Mouse (Mus musculus) thymus, postnatal 36 days (tissue): Measurements from ENCODE around the gene Pkn1.
A peak's percentile ranks its signal among the peaks of the same experiment; 100 is the strongest.

Experiments
- DNase-seq, 2 experiments: peaks; one replicate each; pipeline ENCODE4 v3.0.0; 2022; ENCODE audit warnings: mixed read lengths in 2 of 2

Pkn1 gene

GRCm38 (mm10) chr8:83684517-83684916 lies 14.5 kb downstream of the Pkn1 start:
- no peak for DNase-seq

- DNase-seq: no peak
Observed at GRCm38 (mm10) chr8:83681099-83681498, 17.9 kb downstream of the Pkn1 start.

DNA sequence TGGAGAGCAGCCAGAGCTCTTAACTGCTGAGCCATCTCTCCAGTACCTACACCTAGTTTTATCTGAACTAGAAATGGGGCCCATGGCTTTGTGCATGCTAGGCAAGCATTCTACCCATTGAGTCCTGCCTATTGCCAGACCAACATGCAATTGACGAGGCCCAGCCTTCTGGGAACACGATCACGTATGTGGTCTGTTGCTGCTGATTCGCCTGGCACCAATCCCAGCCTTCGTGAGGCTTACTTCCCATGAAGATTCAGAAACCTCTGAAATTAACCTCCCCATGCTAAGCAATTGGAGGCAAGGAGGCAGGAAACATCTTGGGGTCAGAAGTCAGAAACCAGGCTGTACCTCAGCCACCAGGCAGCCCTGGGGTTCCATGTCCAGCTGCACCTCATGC lies 18.4 kb downstream of the Pkn1 start:
- no peak for DNase-seq

DNA sequence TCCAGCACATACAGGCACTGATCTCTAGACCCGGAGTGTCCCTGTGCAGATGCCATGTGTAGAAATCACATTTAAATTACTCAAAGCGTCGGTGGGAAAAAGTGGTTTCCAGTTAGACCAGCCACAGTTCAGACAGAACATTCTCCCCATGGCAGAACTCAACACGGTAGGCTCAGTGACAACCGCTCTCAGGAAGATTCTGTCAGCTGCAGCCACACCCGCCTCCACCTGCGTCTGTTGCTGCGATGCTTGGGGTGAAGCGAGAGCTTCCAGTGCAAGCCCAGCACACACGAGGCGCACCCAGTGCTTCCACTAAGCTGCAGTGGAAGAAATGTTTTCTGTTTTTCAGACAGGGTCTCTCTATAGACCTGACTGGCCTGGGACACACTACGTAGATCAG lies 19.1 kb downstream of the Pkn1 start:
- DNase-seq: no peak

DNA sequence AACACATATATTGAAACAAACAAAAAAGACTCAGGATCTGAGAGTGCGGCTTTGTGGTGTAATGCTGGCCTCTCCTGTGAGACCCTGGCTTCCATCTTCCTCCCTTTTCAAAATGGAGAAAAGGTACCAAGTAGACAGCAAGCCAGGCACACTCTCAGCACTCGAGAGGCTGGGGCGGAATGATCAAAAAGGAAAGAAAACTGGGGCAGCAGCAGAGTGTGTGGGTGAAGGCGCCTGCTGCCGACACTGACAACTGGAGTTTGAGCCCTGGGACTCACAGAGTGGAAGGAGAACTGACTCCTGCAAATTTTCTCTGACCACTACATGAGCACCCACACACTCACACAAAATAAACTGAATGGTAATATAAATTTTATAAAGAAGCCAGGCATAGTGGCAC lies 24.5 kb downstream of the Pkn1 start:
- DNase-seq: no peak

DNA sequence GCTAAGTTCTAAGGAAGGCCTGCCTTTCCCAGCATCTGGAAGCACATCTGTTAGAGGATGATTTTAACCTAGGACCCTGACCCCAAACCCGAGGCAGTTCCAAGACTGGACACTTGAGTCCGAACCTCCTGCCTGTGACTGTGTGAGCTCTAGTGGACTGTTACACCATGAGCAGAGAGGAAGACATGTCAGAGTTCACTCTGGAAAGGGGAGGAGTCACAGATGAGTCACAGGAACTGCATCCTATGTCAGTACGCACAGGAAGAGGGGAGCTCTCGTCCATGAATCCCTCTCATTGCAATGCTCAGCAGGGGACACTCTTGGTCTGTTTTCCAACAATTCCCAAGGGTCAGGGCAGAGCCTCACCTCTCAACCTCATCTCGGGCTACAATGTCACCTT lies 26.0 kb downstream of the Pkn1 start:
- DNase-seq: no peak

- DNase-seq: no peak
Observed at GRCm38 (mm10) chr8:83669013-83669412, 30.0 kb downstream of the Pkn1 start.

DNA sequence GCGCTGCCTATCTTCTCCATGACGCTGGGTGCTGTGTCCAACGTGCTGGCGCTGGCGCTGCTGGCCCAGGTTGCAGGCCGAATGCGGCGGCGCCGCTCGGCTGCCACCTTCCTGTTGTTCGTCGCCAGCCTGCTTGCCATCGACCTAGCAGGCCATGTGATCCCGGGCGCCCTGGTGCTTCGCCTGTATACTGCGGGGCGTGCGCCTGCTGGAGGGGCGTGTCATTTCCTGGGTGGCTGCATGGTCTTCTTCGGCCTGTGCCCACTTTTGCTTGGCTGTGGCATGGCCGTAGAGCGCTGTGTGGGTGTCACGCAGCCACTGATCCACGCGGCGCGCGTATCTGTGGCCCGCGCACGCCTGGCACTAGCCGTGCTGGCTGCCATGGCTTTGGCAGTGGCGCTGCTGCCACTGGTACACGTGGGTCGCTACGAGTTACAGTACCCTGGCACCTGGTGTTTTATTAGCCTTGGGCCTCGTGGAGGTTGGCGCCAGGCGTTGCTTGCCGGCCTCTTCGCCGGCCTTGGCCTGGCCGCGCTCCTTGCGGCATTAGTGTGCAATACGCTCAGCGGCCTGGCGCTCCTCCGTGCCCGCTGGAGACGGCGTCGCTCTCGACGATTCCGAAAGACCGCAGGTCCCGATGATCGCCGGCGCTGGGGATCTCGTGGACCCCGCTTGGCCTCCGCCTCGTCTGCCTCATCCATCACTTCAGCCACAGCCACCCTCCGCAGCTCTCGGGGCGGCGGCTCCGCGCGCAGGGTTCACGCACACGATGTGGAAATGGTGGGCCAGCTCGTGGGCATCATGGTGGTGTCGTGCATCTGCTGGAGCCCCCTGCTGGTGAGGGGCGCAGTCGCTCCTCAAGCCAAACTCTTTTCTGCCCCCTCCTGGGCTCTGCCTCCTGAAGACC lies 30.7 kb downstream of the Pkn1 start:
- peak; percentile 60 to 67 for DNase-seq

DNA sequence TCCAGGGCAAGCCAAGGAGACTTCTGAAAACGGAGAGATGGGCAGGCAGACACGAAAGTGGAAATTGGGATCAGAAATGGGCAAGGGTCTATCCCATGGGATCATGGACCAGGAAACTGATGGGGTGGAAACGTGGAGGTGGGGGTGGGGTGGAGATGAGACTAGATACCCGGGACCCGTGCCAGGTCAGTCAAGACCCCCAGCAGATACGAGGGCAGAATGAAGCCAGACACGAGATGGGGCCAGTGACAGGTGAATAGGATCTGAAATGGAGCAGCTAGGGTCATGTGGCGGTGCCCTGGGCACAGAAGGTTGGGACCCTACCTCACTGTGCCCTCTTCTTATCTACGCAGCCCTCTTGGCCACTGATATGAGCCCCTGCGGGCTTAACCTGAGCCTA lies 31.5 kb downstream of the Pkn1 start:
- no peak for DNase-seq

GRCm38 (mm10) chr8:83666866-83667234 lies 32.1 kb downstream of the Pkn1 start:
- DNase-seq: no peak

- DNase-seq: no peak
Observed at GRCm38 (mm10) chr8:83665969-83666865, 32.8 kb downstream of the Pkn1 start, which contains the start of gene Ptger1. Gene Ptger1 (plus strand): TSS chr8:83666678.

DNA sequence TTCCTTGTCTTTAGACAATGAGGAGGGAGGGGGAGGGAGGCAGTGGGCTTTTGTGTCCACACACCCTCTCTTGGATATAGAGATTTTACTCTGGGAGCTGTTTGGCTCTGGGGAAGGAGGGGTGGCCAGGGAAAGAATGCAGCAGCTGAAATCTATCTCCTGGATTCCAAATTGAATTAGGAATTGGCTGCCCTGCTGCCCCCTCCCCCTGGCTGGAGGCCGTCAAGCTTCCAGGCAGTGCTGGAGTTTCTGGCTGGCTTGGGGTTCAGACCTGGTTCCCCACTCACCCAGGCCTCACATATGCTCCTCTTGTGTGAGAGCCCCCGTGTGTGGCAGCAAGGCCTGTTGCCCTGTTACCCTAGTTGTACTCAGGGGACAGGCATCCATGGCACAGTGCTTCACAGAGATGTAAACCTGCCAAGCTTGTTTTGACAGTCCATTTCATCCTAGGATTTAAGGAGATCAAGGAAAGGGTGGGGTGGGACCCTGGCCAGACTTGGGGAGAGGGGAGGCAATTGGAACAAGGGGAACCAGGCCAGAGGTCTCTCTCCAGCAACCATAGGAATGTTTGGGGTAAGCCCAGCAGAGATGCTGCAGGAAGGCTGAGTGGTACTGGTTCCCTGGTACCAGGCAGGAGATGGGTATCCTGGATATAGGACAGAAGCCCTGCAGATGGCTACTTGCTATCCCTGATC lies 33.9 kb downstream of the Pkn1 start:
- no peak for DNase-seq

DNA sequence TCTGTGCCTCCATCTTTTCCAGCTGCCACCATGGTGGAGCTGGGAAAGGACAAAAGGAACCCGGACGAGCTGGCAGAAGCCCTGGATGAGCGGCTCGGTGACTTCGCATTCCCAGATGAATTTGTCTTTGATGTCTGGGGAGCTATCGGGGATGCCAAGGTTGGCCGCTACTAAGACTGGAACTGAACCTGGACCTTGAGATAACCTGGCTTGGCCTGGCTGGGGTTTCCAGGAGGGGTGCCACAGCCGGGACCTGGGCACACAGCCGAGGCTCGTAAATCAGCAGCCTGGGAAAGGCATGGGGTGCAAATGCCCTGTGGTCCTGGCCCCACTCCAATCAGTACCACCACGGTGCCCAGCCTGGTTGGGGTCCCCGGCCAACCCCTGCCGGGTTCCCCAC lies 34.9 kb downstream of the Pkn1 start:
- DNase-seq: no peak

DNA sequence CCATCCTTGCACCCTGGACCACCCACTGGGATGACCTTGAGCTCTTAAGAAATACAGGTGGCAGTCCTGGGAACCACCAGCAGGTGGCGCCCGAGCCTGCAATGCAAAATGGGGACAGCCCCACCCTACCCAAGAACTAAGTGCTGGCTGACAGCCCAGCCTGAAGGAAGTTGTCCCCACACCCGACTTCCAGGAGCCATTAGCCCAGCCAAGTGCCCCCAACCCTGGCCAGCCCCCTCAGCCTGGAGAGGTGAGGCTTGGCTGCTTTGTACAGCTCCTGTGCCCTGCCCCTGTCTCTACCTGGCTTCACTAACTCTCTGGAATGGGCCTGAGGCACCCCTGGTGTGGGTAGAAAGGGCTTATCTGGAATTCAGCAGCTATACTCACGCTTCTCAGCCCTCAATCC lies 36.6 kb downstream of the Pkn1 start:
- peak; percentile 85 to 89 for DNase-seq

DNA sequence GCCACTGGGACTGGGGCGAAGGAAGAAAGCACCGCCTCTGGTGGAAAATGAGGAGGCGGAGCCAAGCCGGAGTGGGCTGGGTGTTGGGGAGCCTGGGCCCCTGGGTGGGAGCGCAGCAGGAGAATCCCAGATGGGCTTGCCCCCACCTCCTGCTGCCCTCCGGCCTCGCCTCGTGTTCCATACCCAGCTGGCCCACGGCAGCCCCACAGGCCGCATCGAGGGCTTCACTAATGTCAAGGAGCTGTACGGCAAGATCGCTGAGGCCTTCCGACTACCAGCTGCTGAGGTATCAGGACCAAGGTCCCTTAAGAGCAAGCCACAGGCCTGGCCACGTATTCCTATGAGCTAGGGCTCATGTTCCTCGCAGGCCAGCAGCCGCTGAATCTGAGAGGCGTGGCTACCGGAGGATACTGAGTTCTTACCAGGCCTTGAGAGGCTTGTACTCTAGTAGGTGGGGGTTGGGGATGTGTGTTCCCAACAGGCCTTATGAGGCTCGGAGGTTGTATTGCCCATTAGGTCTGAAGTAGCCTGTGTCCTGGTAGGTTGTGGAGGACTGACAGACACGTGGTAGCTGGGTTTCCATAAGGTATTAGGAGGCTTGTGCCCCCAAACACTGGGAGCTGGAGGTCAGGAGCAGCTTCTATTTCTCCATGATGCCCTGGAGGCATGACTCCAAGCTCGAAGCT lies 37.8 kb downstream of the Pkn1 start:
- no peak for DNase-seq

DNA sequence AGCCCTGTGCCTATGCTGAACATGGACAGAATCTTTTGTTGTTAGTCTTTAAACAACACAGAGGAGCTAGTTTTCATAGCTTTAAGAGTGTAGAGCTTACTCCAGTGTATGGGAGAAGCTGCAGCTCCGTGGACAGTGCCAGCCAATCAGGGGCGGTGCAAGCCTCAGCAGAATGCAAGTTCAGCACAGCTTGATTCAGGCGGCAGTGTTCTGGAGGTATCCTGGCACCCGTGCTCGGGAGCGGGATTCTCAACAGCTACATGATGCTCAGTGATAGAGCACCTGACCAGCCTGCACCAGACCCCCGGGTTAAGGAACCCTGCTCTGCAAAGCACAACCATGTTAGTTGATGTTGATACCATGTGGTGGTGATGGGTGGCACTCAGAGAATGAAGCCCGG lies 38.4 kb downstream of the Pkn1 start:
- no peak for DNase-seq

- no peak for DNase-seq
Observed at GRCm38 (mm10) chr8:83656484-83657246, 42.3 kb downstream of the Pkn1 start.

DNA sequence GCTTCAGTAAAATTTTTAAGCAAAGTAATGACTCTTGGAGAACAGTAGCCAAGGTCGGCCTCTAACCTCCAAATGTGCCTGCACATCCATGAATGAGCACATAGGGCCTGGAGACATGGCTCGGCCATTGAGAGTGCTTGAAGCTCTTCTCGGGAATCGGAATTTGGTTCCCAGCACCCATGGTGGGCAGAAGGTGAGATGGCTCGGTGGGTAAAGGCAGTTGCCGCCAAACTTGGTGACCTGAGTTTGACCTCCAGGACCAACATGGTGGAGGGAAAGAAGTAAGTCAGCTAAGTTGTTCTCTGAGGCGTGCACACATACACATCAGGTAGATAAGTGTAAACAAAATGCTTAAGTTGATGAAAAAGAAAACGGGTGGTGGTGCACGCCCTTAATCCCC lies 42.9 kb downstream of the Pkn1 start:
- no peak for DNase-seq

GRCm38 (mm10) chr8:83654725-83655124 lies 44.3 kb downstream of the Pkn1 start:
- no peak for DNase-seq

GRCm38 (mm10) chr8:83653662-83654017 lies 45.3 kb downstream of the Pkn1 start:
- DNase-seq: no peak

GRCm38 (mm10) chr8:83652744-83653661 lies 46.0 kb downstream of the Pkn1 start:
- DNase-seq: peak in 1 of 2 experiments; percentile 48
